Mouse (Mus musculus): Measurements from ENCODE around the gene Myo18a.

Gene Myo18a

DNA sequence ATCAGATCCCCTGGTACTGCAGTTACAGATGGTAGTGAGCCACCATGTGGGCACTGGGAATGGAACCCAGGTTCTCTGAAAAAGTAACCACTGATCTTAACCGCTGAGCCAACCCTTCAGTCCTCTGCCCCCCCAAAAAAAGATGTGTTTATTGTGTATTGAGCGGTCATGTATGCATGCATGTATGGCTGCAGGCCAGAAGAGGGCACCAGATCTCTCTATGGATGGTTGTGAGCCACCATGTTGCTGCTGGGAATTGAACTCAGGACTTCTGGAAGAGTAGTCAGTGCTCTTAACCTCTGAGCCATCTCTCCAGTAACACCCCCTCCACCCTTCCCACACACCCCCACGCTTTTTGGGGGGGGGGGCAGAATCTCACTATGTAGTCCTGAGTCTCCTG lies 72.1 kb downstream of the Myo18a start:
- no peak for DNase-seq (ENCODE audit: extremely low spot score, low spot score)

DNA sequence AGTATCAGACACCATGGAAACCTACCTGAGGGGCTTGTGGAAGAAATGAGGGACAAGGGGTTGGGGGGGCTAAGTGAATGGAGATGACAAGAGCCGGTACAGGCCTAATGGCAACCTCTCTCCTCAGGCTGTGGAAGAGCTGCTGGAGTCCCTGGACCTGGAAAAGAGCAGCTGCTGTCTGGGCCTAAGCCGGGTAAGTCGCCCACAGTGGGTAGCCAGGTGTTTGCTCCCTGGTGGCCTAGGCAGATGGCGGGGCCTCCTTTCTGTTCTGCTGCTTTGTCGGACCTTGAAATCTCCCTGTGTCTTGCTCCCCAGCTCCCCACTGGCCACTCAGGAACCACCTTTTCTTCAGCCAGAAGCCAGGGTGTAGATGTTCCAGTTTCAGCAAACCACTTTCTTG lies 73.2 kb downstream of the Myo18a start:
- DNase-seq (ENCODE audit: extremely low spot score, low spot score) = no peak

DNA sequence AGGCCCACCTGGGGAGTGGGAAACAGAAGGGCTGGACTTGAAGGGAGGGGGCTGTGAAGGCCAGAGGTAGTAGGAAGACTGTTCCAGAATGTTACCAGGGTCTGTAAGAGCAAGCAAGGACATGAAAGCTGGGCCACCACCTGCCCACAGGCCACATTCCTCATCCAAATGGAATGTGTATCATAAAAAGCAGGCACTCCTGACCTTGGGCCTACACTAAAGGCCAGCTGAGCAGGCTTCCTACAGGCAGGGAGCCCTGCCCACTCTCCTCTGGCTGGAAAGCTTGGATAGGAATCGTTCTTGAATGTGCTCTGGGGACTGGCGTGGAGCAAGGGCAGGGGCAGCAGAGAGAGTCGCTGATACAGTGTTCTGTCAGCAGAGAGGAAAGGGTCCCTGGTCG lies 73.7 kb downstream of the Myo18a start:
- DNase-seq (ENCODE audit: extremely low spot score, low spot score) = no peak

DNA sequence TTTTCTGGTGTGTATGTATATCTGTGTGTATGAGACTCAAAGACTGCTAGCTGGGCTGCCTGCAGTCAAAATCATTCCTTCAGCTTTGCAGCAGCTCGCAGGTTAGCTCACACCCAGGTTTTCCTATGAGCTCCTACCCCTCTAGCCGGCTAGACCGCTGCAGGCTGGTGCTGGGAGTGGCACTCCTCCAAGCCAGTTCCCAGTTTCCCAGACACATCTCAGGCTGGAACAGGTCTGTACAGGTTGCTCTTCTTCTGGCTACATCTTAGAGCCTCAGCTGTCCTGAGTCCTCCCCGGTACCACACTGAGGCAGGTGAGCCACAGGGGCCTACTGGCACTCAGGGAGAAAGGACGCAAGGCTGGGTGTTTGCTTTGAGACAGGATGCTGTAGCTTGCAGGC lies 74.8 kb downstream of the Myo18a start:
- no peak for DNase-seq (ENCODE audit: extremely low spot score, low spot score)

DNA sequence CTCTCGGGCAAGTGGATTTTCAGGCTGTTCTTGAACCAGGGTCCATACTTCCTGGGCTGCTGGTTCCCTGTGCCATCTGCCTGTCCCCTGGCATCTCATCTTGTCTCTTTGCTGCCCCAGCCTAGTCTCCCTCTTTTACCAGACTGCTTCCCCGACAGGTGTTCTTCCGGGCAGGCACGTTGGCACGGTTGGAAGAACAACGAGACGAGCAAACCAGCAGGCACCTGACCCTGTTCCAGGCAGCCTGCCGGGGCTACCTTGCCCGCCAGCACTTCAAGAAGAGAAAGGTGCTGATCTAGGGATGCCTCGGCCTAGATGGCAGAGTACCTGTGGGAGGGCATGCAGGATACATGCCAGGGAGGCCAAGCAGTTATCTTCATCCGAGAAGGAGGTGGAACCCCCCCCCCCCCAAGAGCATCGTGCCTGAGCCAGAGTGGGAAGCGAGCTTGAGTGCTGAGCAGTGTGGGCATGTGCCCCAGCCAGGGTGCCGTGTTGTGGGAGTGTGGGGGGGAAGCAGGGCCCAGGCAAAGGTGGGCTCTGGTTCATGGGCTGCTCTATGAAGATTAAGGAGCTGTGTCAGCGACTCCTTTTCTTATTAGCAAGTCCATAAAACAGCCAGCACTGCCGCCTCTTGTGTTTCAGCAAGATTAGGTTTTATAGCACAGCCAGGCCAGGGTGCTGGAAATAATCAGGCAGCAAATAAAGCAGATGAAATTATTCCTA lies 77.6 kb downstream of the Myo18a start:
- no peak for DNase-seq (ENCODE audit: extremely low spot score, low spot score)

DNA sequence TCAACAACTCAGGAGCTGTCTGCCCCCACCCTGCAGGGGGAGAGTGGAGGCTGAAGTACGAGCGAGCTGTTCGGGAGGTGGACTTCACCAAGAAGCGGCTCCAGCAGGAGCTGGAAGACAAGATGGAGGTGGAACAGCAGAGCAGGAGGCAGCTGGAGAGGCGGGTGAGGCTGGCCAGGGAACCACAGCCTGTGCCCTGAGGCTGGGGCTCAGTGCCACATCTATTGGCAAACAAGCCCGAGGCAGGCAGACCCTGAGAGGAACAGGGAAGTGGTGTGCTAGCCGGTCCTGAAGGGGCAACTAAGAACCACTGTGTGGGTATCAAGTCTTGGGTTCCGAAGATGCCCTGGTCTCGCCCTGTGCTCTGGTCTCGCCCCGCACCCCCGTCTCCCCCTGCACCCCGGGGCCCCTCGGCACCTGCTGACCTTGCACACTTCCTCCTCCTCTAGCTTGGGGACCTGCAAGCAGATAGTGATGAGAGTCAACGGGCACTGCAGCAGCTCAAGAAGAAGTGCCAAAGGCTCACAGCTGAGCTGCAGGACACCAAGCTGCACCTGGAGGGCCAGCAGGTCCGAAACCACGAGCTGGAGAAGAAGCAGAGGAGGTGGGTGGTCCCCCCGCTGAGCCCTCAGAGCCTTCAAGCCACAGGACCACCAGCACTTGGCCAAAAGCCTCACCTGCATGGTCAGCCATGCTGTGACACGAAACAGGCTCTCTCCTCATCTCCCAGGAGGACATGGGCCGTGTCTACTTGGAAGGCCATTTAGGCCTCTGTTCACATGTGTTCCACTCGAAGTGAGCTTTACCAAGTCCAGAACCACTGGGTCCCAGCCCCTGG lies 80.2 kb downstream of the Myo18a start:
- DNase-seq (ENCODE audit: extremely low spot score, low spot score) = no peak

DNA sequence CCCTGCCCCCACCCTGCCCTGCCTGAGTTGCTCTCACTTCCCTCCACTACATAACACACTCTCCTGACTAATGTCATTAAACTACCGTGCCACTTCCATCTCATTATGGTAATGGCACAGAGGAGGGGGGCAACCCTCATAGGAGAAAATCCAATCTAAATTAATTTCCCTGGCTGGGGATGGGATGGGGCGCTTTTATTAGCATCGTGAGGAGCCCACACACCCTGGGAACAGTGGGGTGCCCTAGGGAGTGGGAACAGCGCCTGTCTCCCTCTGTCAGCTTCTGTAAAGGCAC lies 80.8 kb downstream of the Myo18a start:
- DNase-seq (ENCODE audit: extremely low spot score, low spot score) = no peak

DNA sequence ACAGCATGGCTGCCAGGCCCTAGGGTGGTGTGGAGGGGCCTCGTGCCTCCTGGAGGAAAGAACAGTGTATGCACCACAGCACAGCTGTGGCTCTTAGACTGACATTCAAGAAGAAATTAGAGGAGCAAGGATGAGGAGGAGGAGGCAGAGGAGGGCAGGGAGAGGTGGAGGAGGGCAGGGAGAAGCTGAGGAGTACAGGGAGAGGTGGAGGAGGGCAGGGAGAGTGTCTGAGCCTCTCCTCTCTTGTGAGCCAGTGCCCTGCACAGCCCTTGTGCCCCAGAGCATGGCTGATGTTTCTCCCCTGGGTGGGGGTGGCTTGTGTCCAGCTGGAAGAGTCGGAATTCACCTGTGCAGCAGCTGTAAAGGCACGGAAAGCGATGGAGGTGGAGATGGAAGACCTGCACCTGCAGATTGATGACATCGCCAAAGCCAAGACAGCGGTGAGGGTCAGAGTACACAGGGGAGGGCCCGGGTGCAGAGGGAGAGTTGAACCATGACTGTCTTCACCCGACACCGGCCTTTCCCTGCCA lies 84.6 kb downstream of the Myo18a start:
- no peak for DNase-seq (ENCODE audit: extremely low spot score, low spot score)

DNA sequence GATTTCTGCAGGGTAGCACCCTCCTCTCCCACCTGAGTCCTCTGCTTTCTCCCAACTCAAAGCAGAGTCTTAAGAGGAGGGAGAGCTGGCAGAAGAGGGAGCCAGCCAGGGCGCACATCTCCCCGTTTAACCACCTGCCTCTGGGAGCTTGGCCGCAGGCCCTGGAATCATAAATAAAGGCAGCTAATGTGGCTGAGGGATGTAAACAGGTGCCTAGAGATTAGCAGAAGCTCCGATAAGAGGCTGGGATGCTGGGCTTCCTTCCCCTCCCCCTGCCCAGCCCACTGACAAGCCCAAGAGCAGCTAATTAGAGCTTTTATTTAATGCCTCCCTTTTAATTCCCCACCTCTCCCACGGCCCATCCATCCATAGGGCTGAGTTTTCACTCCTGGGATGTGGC lies 85.1 kb downstream of the Myo18a start:
- DNase-seq (ENCODE audit: extremely low spot score, low spot score) = no peak

DNA sequence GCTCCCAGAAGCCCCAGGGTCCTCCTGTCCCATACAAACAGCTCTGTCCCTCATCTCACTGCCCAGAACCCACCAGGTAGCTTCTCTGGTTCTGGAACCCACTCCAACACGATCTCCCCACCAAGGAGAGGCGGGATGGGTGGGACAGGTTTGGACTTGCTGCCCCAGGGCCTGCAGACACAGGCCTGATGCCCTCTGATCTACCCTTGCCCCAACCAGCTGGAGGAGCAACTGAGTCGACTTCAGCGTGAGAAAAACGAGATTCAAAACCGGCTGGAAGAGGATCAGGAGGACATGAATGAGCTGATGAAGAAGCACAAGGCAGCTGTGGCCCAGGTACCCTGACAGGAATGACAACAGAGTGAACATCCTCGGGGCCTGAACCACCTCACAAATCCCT lies 86.1 kb downstream of the Myo18a start:
- no peak for DNase-seq (ENCODE audit: extremely low spot score, low spot score)

DNA sequence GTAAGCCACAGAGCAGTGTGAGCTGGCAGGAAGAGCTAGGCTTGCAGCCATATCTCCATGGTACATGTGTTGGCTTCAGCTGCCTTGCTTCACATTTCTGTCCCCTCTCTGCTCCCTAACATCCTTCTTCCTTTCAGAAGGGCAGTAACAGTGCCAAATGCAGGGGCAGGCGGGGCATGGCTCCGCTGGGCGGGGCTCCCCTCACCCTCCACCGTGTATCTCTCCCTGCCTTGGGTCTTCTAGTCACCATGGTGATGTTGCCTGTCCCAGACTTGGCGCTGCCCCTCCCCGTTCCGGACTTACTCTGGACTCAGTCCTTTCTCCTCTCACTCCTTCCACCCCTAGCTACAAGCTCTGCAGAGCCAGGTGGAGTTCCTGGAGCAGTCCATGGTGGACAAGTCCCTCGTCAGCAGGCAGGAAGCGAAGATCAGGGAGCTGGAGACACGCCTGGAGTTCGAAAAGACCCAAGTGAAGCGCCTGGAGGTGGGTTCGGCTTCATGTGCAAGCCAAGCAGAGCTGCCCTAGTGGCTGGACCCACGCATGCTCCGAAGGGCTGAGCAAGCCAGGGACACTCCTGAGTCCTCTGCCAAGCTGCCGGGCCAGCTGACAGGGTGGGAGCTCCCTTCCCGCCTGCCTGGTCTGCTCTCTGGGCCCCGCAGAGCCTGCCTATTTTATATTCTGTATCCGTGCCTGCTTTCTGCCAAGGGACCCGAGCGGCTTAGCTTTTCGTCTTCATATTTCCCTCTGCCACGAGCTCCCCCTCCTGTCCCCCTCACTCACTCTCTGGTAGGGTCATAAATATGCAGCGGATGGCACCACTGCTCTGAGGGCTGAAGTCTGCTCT lies 87.6 kb downstream of the Myo18a start:
- no peak for DNase-seq (ENCODE audit: extremely low spot score, low spot score)

DNA sequence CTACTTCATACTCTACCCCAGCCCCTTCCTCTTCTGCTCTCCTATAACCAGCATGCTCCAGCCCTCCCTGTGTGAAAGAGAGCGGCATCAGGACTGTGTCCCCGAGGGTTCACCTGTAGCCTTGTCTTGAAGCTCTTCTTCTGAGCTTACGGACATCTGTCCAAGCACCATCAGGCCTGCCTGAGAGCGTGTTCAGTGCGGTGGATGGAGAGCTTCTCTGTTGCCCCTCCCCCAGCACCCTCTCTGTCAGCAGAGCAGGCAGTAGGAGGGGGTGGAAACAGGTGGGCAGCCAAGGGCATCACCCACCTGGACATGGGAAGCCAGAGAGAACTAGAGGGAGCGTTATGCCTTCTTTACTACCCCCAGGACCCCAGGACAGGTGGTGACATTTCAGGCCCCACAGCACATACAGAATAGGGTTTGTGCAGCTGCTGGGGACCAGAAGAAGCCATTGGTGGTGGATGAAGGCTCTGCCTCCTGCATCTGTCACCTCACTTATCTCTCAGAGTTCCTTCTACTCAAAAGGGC lies 88.5 kb downstream of the Myo18a start:
- DNase-seq (ENCODE audit: extremely low spot score, low spot score) = no peak

DNA sequence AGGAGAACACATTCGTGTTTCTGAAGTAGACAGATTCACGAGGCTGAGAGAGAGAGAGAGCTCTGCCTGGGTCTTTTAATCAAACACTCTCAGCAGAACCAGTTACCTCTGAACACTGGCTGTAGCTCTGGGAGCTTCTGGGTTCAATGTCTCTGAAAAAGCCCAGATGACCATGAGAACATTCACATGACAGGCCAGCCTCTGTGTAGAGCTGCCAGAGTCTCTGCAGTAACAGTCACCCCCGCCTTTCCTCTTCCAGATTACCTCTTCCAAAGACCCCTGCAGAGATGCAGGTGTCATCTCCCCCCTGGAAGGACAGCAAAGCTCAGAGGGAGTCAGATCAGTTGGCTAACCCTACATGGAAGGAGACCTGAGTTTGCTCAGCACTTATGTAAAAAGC lies 89.1 kb downstream of the Myo18a start:
- no peak for DNase-seq (ENCODE audit: extremely low spot score, low spot score)

DNA sequence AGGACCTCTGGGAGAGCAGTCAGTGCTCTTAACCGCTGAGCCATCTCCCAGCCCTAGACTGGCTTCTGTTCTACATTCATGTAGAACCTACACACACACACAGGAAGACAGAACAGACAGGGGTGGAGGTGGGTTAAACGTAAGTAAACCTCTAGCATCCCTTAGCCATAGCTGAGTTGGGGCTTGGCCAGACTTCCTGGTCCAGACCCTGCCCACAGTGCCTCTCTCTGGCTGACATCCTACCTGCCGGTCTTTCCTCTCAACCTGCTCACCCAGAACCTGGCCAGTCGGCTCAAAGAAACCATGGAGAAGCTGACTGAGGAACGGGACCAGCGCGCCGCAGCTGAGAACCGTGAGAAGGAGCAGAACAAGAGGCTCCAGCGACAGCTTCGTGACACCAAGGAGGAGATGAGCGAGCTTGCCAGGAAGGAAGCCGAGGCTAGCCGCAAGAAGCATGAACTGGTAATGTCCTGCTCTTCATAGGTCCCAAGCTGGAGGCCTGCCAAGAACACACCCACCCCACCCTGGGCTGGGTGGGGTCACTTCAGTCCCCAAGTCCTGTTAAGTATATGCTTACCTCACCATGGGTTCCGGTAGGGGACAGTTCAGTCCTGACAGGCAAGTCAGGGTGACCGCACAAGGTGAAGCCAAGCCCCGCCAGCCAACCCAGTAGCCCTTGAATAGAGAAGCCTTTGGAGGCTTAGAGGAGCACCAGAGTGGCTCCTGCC lies 90.1 kb downstream of the Myo18a start:
- no peak for DNase-seq (ENCODE audit: extremely low spot score, low spot score)

DNA sequence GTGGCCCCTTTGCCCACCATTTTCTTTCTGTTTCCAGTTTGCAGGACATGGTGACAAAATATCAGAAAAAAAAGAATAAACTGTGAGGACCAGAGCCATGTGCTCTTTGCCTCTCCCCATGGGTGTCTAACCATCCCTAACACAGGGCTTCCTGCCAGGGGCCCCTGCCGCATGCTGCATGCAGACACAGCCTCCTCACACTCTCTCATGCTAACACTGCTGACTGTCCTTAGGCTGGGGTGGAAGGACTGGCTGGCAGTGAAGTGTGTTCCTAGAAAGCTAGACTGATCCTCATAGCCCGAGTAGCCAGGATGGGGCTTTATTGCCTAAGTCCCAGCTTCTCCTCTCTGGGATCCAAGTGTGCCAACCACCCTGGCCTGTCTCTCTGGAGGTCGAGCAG lies 91.6 kb downstream of the Myo18a start:
- no peak for DNase-seq (ENCODE audit: extremely low spot score, low spot score)

DNA sequence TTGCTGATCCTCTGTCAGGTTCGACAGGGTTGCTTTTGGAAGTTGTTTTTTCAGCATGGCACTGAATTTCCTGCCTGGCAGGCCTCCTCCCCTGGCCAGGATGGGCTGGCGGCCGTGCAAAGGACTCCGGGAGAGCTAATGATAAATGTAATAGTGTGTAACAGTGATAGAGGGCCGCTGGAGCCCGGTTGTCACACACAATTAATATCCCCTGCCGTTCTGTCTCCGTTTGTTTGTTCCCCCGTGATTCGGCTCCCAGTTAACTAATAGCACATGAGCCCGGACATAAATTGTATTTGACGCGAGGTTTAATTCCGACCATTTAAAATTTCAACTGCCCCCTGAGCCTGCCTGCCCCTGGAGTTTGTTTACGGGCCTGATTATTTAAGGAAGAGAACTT lies 92.3 kb downstream of the Myo18a start:
- DNase-seq (ENCODE audit: extremely low spot score, low spot score) = no peak

DNA sequence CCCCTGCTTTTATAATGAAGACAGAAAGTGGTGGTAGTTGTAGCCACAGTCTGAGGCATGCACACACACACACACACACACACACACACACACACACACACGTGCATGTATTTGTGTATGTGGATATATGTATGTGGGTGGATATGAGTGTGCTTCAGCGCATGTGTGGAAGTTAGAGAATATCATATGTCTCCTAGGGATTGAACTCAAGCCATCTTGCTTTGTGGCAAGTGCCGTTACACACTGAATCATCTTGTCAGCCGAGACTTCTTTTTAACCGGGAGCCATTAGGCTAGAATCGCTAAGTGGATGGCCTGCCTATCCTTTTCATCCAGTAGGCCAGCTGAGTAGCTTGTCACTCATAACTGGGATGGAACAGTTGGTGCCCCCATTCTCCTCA lies 94.0 kb downstream of the Myo18a start:
- no peak for DNase-seq (ENCODE audit: extremely low spot score, low spot score)

DNA sequence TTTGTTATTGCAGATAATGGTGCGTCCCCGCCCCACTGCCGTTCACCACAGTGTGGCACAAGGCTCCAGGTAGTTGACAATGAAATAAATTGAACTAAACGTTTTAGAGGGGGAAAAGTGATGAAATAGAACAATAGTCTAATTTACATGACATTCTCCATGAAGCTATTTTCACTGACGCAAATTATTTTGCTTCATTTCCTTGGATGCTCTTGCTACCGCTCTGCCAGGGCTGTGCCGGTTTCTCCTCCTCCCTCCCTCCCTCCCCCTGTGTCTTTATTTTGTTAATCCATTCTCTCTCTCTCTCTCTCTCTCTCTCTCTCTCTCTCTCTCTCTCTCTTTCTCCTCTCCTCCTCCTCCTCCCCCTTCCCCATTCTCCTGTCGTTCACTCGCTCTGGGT lies 95.5 kb downstream of the Myo18a start:
- no peak for DNase-seq (ENCODE audit: extremely low spot score, low spot score)

DNA sequence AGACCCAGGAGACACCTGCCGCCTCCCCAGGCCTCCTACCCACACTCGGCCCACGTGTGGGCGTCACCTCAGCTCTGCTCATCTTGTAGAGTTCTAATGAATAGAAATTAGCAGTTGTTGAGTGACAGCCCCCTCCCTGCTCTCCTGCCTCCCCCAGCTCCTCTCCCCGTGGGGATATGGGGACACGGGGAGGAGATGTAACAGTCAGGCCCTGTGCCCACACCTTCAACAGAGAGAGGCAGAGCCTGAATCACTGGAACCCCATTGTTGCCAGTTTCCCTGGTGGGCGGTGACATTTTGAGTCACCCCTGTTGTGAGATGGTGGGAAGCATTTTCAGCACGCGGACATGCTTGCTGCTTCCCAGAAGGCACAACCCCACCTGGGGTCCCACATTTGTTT lies 97.9 kb downstream of the Myo18a start:
- DNase-seq (ENCODE audit: extremely low spot score, low spot score) = no peak

DNA sequence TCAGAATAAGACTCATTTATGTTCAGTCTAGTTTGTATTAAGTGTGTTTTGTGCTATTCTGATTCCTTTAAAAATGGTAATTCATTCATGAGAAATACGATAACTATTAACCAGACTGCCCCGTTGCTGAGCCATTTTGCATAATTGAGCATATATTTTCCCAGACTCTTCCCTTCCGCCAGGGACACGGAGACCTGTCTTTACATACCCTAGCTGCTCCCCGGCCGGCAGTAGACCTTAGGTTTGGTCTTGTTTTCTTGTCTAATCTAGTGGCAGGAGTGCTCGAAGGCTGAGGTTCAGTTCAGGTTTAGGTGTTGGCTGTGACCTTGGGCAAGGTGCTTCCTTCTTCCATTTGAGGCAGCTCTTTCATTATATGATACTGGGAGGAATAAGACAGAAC lies 99.8 kb downstream of the Myo18a start:
- no peak for DNase-seq (ENCODE audit: extremely low spot score, low spot score)

DNA sequence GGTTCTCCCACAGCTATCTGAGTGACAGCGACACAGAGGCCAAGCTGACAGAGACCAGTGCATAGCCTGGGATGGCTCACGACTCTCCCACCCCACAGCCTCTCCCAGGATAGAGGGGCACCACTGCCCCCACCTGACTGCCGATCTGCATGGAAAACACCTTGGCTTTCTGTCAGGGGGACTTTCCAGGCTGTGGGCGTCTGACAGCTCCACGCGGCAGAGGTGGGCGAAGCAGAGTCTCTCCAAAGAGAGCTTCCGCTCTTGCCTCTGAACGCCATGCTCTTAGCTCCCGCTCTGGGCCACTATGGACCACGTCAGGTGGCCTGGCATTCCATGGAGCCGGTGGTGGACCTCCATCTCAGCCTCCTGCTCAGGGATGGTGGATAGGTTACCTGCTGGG lies 101.7 kb downstream of the Myo18a start:
- no peak for DNase-seq (ENCODE audit: extremely low spot score, low spot score)

All from neural tube, embryonic 10.5 days (tissue).